Mouse (Mus musculus): Measurements from ENCODE around the gene Slc12a1. TPM values are rescaled to one million over a fixed set of nuclear protein-coding genes. Genes with fewer than 3 reads are reported as not detected.
A peak's percentile ranks its signal among the peaks of the same experiment; 100 is the strongest.
"Not testable (repeated sequence)": the region's sequence is repeated elsewhere in the genome, so short reads cannot be mapped to it uniquely, and the experiment has no call there.

The Slc12a1 gene
- polyA plus RNA-seq (2016; fragmentation: Nextera tagmentation; extraction: Ambion mirVana): not detected in 2 replicates

DNA sequence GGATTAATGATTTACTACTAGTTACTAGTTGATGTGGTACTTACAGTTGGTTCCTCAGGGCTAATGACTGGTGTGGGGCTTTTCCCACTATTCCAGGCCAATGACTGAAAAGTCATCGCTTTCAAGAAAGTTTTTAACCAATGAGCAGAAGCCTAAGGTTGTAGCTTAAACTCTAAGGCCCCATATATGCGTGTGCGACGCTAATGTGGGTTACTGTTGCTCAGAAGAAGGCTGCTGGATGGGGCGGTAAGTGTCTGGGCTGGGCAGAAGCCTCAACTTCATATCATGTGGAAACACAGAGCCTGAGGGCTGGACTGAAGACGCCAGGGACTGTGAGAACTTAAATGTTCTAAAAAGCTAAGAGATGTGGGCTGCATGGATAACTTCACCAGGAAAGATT lies at the start of gene Slc12a1:
Gene Slc12a1 (plus strand): TSS at position 118 of the 400 bp plus-strand sequence.
- Histone ChIP-seq H3K27me3 (ENCODE audit: poor library complexity, severe bottlenecking) (no peaks in the 10 kb centered on the region), H3K4me1 (0 out of 2 replicates have a peak, but pooled peaks cover 4% of the 10 kb centered on the region), H3K36me3 (replicated peaks) (no peaks in the 10 kb centered on the region), H3K4me3 (no peak within 1 kb of the TSS), H3K27ac (no peak within 1 kb of the TSS), H3K9me3 (no peaks in the 10 kb centered on the region)
- WGBS: 90% methylated on average over 6 of the region's 6 CpGs
- no peak for DNase-seq (ENCODE audit: extremely low spot score, low spot score)

DNA sequence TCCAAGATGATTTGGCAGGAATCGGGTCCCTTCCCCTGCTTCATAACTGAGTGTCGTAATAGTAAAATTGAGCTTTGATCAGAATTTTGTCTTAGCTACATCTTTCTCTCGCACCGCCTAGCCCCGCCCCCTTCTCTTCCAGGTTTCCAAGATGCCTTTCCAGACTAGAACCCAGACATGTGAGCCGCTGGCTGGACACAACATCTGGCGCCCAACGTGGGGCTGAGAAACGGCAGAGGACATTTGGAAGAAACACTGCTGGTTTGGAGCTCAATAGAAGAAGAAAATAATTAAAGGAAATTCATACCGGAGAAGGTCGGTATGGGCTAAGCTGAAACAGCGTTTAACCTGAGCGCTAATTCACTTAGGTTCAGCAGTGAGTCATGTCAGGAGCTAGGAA lies 47.8 kb upstream of the Slc12a1 start:
- not testable (repeated sequence) for H3K27ac ChIP-seq; H3K27me3 ChIP-seq (ENCODE audit: poor library complexity, severe bottlenecking); H3K4me3 ChIP-seq; H3K4me1 ChIP-seq; H3K9me3 ChIP-seq; DNase-seq (ENCODE audit: extremely low spot score, low spot score)
- WGBS: 97% methylated on average over 13 of the region's 13 CpGs
- peaks cover 90% of the 10 kb centered on the region for H3K36me3 ChIP-seq (replicated peaks)

DNA sequence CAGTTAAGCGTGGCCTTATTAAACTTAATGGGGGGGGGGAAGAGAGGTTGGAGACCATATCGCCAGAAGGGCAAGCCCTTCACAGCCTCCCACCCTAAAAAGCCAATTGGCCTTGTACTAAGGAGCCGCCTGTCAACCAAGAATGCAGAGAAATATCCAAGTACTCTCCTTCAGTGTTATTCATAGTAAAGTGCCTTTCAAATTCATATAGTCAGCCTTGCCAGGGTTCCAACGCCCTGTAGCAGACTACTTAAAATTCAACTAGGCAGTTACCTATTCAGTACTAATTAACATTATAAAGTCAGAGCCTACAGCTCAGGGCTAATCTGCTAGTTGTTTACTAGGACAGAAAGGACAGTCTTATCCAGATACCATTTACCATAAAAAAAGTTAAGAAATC lies 45.8 kb upstream of the Slc12a1 start:
- H3K4me3 ChIP-seq; H3K4me1 ChIP-seq; H3K27me3 ChIP-seq (ENCODE audit: poor library complexity, severe bottlenecking); DNase-seq (ENCODE audit: extremely low spot score, low spot score); H3K9me3 ChIP-seq; H3K27ac ChIP-seq: not testable (repeated sequence)
- H3K36me3 ChIP-seq (replicated peaks): peaks cover 92% of the 10 kb centered on the region
- 89% methylated on average over 4 of the region's 4 CpGs for WGBS

DNA sequence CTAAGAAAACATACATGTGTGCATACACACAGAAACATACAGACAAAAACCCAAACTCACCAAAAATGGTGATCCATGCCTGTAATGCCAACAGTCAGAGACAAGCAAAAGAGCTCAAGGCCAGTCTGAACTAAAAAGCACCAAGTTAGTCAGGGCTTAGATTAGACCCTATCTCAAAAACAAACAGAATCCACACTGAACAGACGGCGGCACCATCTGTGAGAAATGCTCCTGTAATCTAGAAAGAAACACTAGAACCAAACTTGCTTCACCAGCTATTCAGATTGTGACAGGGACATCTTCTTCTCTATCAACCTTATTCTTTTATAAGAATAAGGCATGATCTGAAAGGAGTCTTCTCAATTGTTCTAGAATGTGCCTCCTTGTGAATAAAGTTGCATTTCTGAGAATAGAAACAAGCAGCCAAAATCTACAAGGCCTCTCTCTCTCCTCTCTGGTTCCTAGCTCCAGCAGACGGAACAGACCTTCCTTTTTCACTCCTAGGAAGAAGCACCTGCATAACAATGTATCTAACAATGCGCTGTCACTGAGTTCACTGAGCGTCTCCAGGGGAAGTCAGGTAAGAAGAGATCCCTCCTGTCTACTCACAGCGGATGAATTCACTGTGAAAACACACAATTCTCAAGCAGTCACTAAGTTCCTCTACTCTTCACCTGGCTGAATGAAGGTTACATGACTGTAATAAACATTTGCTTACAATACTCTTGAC lies 32.8 kb upstream of the Slc12a1 start:
- H3K4me1 ChIP-seq: peaks cover 33% of the 10 kb centered on the region
- peaks cover 39% of the 10 kb centered on the region for H3K36me3 ChIP-seq (replicated peaks)
- peaks cover 4% of the 10 kb centered on the region; the same call in 1 of the 2 replicates for H3K27me3 ChIP-seq (ENCODE audit: poor library complexity, severe bottlenecking)
- no peaks in the 10 kb centered on the region for H3K9me3 ChIP-seq
- no peak overlapping the region for H3K4me3 ChIP-seq
- 79% methylated on average over 6 of the region's 6 CpGs for WGBS
- no peak overlapping the region for H3K27ac ChIP-seq
- no peak for DNase-seq (ENCODE audit: extremely low spot score, low spot score)

DNA sequence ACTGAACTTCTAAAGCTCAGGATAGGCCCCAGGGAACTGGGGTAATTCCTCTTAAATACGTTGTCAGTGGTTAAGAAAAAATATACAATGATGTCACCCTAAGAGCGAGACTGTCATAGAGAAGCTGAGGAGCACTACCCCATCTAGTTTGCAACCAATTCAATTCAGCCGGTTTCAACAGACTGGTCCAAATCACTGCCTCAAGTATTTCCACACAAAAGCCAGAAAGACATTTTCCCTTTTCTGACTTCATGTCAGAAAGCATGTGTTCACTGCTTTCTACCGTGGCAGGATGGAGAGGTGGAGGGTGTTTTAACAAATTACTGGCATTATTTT lies 30.0 kb upstream of the Slc12a1 start:
- H3K27ac ChIP-seq: peak overlapping the region; percentile 100
- peaks cover 16% of the 10 kb centered on the region; the same call in 1 of the 2 replicates for H3K36me3 ChIP-seq (replicated peaks)
- H3K4me1 ChIP-seq: peaks cover 33% of the 10 kb centered on the region
- peak overlapping the region; percentile 87 for H3K4me3 ChIP-seq
- 22% methylated on average over 4 of the region's 4 CpGs for WGBS
- H3K9me3 ChIP-seq: no peaks in the 10 kb centered on the region
- H3K27me3 ChIP-seq (ENCODE audit: poor library complexity, severe bottlenecking): peaks cover 8% of the 10 kb centered on the region; the same call in 1 of the 2 replicates
- no peak for DNase-seq (ENCODE audit: extremely low spot score, low spot score)

DNA sequence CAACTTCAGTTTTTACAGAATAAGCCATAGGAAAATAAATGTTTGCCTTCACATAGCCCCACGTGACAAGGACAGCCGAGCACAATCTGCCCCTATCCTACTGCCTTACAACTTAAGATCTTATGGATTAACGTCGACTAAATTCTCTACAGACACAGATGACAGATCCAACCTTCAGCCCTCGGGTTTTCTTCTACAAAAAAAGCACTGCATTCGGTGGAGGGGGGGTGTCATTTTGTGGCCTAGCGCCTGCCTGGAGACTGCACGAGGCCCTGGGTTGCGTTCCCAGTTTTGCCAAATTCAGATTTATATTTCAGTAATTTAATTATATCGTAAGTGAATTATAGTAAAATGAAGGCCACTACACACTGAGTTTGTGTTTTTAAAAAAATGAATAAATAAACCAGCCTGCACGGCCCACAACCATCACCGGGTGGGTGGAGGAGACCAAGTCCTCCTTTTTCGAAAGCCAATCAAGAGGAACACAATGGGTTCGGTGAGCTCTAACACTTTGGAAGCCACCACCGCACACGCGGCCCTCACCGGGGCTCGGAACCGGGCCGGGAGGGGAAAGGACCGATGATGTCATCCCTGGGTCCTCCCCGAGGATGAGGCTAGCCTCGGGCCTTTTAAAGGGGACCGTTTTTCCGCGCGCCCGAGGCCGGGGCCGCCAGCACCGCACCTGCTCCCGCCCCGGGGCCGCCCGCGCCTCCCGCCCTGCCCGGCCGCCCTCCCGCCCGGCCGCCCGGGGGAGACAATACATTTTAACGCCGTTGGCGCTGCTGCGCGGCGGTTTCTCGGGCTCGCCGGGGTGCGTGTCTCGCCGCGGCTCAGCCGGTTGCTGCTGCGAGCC lies 29.5 kb upstream of the Slc12a1 start:
- Histone ChIP-seq H3K4me1 (peaks cover 33% of the 10 kb centered on the region), H3K36me3 (replicated peaks) (peaks cover 16% of the 10 kb centered on the region; the same call in 1 of the 2 replicates), H3K4me3 (peak overlapping the region; percentile 87), H3K27me3 (ENCODE audit: poor library complexity, severe bottlenecking) (peaks cover 8% of the 10 kb centered on the region; the same call in 1 of the 2 replicates), H3K27ac (peak overlapping the region; percentile 100), H3K9me3 (no peaks in the 10 kb centered on the region)
- peak; percentile 45 for DNase-seq (ENCODE audit: extremely low spot score, low spot score)
- WGBS: under 1% methylated on average over 59 of the region's 59 CpGs

DNA sequence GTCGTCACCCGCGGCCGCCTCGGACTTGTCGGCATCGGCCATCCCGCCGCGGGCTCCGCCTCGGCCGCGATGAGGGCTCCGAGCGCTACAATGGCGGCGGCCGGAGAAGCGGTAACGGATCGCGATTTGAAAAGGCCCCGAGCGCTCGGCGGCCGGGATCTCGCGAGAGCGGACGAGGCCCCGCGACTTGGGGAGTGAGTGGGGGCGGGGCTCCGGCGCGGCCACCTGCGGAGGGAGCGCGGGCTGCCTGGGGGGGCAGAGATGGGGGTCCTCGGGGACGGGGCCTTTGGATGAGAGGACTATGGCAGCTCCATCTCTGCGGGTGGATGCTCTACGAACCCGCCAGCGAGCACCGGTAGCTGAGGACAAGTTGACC lies 28.8 kb upstream of the Slc12a1 start, which contains the start of gene Myef2:
Gene Myef2 (minus strand): TSS at position 185 of the 376 bp plus-strand sequence.
- Histone ChIP-seq H3K9me3 (no peaks in the 10 kb centered on the region), H3K36me3 (replicated peaks) (peaks cover 16% of the 10 kb centered on the region; the same call in 1 of the 2 replicates), H3K27me3 (ENCODE audit: poor library complexity, severe bottlenecking) (peaks cover 8% of the 10 kb centered on the region; the same call in 1 of the 2 replicates), H3K4me3 (peak within 1 kb of the TSS; percentile 87), H3K27ac (peak within 1 kb of the TSS; percentile 100), H3K4me1 (peaks cover 33% of the 10 kb centered on the region)
- whole genome bisulfite sequencing: under 1% methylated on average over 48 of the region's 48 CpGs
- peak; percentile 82 for DNase-seq (ENCODE audit: extremely low spot score, low spot score)

DNA sequence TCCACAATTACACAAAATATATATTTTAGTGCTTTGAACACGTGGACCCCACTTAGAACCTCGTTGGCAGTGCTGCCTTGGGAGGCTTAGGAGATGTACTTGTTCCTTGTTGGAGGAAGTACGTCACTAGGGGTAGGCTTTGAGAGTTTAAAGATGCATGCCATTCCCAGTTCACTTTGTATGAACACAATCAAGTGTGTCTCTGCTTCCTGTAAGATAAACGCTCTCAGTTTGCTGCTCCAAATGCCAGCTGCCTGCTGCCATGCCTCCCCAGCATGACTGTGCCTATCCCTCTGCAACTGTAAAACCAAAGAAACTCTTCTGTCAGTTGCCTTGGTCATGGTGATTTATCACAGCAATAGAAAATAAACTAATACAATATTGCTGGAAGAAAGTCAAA lies 26.5 kb upstream of the Slc12a1 start:
- Histone ChIP-seq H3K4me3 (no peak overlapping the region), H3K4me1 (peaks cover 15% of the 10 kb centered on the region), H3K9me3 (no peaks in the 10 kb centered on the region), H3K27me3 (ENCODE audit: poor library complexity, severe bottlenecking) (peaks cover 8% of the 10 kb centered on the region; the same call in 1 of the 2 replicates), H3K27ac (no peak overlapping the region), H3K36me3 (replicated peaks) (peaks cover 4% of the 10 kb centered on the region; the same call in 1 of the 2 replicates)
- 42% methylated on average over 4 of the region's 4 CpGs for WGBS
- DNase-seq (ENCODE audit: extremely low spot score, low spot score): no peak

DNA sequence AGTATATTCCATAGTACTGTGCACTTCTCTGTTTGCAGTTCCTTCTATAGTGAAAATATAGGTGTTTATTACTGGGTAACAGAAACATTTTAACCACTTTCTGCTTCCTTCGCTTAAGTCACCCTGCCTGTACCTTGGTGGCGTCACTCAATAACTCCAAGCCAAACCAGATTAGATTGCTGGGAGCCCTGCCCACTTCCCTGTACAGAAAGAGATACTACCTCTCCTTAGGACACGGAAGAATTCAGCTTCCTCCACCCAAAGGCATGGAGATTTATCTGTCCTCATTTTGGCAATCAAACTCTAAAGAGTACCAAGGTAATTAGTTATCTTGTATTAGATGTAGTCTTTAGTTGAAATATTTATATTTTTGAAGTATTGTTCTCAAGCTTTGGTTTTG lies 25.5 kb upstream of the Slc12a1 start:
- DNase-seq (ENCODE audit: extremely low spot score, low spot score): no peak
- Histone ChIP-seq H3K36me3 (replicated peaks) (no peaks in the 10 kb centered on the region), H3K27ac (no peak overlapping the region), H3K27me3 (ENCODE audit: poor library complexity, severe bottlenecking) (peaks cover 8% of the 10 kb centered on the region; the same call in 1 of the 2 replicates), H3K4me3 (no peak overlapping the region), H3K9me3 (no peaks in the 10 kb centered on the region), H3K4me1 (peaks cover 5% of the 10 kb centered on the region)
- 89% methylated on average over 3 of the region's 3 CpGs for WGBS

DNA sequence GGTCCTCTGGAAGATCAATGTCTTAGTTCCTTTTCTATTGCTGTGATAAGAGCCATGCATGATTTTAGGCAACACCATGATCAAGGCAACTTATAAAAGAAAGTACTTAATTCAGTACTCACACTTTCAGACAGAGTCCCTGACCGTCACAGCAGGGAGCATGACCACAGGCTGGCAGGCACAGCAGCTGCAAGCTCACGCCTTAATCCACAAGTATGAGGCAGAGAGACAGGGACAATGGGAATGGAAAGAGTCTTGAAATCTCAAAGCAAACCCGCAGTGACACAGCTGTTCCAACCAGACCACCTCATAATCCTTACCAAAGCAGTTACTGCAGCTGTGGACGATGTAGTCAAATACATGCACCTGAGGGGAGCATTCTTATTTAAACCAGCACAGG lies 18.2 kb upstream of the Slc12a1 start:
- Histone ChIP-seq H3K36me3 (replicated peaks) (no peaks in the 10 kb centered on the region), H3K27ac (no peak overlapping the region), H3K9me3 (no peaks in the 10 kb centered on the region), H3K4me3 (no peak overlapping the region), H3K27me3 (ENCODE audit: poor library complexity, severe bottlenecking) (peaks cover 12% of the 10 kb centered on the region), H3K4me1 (peaks cover 17% of the 10 kb centered on the region)
- WGBS: 28% methylated on average over 4 of the region's 4 CpGs
- no peak for DNase-seq (ENCODE audit: extremely low spot score, low spot score)

DNA sequence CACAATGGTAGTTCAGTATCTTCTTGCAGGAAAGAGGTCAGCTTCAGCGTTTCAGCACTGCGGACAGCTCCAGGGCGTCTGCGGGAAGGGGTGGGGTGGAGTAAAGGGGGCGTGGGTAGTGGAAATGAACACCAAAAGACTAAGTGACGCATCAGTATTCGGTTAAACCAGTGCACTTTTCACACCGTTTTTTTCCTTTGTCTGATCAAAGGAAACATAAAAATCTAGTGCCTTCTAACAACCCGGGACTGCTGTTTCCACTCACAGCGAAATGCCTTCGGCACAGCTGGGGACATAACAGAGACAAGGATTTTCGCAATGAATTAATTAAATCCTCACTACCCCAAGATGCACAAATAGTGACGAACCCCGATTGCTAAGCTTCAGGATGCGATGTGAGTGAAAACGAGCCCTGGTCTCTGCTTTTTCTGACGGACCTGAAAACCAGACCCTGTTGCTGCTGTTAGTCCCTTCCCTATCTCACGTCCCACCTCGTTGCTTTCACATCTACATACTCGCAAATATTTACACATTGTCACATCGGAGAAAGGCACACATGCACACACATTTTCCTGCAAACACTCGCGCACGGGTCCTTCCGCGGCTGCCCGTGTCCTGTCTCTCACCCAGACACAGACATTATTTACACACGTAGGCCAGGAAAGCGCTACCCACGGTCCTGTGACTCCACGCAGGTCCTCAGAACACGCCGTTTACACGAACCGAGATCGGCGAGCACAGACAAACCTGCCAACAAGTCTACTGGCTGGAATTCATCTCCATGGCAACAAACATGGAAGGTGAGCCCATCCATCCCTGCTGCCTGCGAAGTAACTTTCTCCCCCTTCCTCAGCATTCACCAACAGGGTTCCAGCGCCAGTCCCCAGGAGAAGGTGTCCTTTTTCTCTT lies 16.1 kb upstream of the Slc12a1 start, which contains the start of gene Ctxn2:
Gene Ctxn2 (plus strand): TSS at position 790 of the 909 bp plus-strand sequence.
- no peaks in the 10 kb centered on the region for H3K9me3 ChIP-seq
- peak; percentile 85 for DNase-seq (ENCODE audit: extremely low spot score, low spot score)
- H3K36me3 ChIP-seq (replicated peaks): no peaks in the 10 kb centered on the region
- H3K4me3 ChIP-seq: peak within 1 kb of the TSS; percentile 52
- no peak within 1 kb of the TSS for H3K27ac ChIP-seq
- H3K27me3 ChIP-seq (ENCODE audit: poor library complexity, severe bottlenecking): peaks cover 12% of the 10 kb centered on the region
- WGBS: 2% methylated on average over 39 of the region's 39 CpGs
- peaks cover 17% of the 10 kb centered on the region for H3K4me1 ChIP-seq

DNA sequence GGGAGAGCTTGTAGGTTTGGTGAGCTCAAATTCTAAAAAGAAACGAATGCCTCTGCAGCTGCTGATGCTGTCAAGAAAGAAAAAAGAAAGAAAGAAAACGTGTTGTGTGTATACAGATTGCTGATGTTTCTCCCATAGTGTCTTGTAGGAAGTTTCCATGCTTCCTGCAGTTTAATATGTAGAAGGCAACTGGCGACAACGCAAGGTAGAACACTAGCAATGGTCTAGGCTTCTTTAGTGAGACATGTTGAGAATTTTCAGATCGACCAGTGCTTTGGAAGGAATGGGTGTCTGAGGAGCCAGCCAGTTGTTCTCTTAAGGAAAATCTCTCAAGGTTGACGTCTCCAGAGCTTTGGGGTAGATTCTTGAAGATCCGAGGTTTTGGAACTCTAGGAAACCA lies 15.5 kb upstream of the Slc12a1 start:
- Histone ChIP-seq H3K27ac (no peak overlapping the region), H3K36me3 (replicated peaks) (no peaks in the 10 kb centered on the region), H3K4me1 (peaks cover 17% of the 10 kb centered on the region), H3K4me3 (peak overlapping the region; percentile 52), H3K27me3 (ENCODE audit: poor library complexity, severe bottlenecking) (peaks cover 12% of the 10 kb centered on the region), H3K9me3 (no peaks in the 10 kb centered on the region)
- no peak for DNase-seq (ENCODE audit: extremely low spot score, low spot score)
- 36% methylated on average over 7 of the region's 7 CpGs for WGBS
